Mouse (Mus musculus) heart, embryonic 16.5 days (tissue): ENCODE data around the gene Pclo. TPM values are rescaled to one million over a fixed set of nuclear protein-coding genes. Genes with fewer than 3 reads are reported as not detected.

Source experiments
- ATAC-seq: fragments of 200-750 bp; cut with Nextera tagmentation; replicated peaks from 2 replicates; pipeline ENCODE4 v1.8.0; 2017; ENCODE audit warnings: moderate number of reproducible peaks; ENCODE audit not compliant: insufficient read depth, low FRiP score; ENCODE audit errors: extremely low read depth
- H3K27ac ChIP-seq: fragments of 300-500 bp; sonication (generic); 2 replicates; pipeline ENCODE4 v1.5.1; 2014; ENCODE audit warnings: mild to moderate bottlenecking, low read length, control low read depth, moderate library complexity
- H3K27me3 ChIP-seq: fragments of 300-500 bp; sonication (generic); 2 replicates; pipeline ENCODE4 v1.6.1; 2014; ENCODE audit warnings: low read length, mixed read lengths; ENCODE audit not compliant: control insufficient read depth, insufficient read depth
- H3K36me3 ChIP-seq: fragments of 300-500 bp; sonication (generic); 2 replicates; pipeline ENCODE4 v1.6.1; 2014; ENCODE audit not compliant: control insufficient read depth, insufficient read depth
- H3K4me1 ChIP-seq: fragments of 300-500 bp; sonication (generic); 2 replicates; pipeline ENCODE4 v1.6.1; 2014; ENCODE audit warnings: low read length, mixed read lengths; ENCODE audit not compliant: control insufficient read depth, insufficient read depth
- H3K4me2 ChIP-seq: fragments of 300-500 bp; sonication (generic); 2 replicates; pipeline ENCODE4 v1.6.1; 2014; ENCODE audit warnings: low read depth, mild to moderate bottlenecking, control low read depth, low read length
- H3K4me3 ChIP-seq: fragments of 300-500 bp; sonication (generic); 2 replicates; pipeline ENCODE4 v1.5.1; 2014; ENCODE audit warnings: mild to moderate bottlenecking, control low read depth, low read length
- H3K9ac ChIP-seq: fragments of 300-500 bp; sonication (generic); 2 replicates; pipeline ENCODE4 v1.6.1; 2014; ENCODE audit warnings: low read length, control low read depth
- H3K9me3 ChIP-seq: fragments of 300-500 bp; sonication (generic); replicated peaks from 2 replicates; pipeline ENCODE4 v1.6.1; 2016; ENCODE audit warnings: low read length; ENCODE audit not compliant: control insufficient read depth
- WGBS: fragments of 180-500 bp; shearing (Covaris S2); extraction: QIAGEN DNeasy Blood & Tissue Kit; methylation state at CpG from one replicate; pipeline ENCODE4 v1.1.7; 2014; 5-methylcytosine and 5-hydroxymethylcytosine counted together
- polyA plus RNA-seq: library from polyadenylated mRNA; unstranded; fragments of >200 nt; fragmentation: Nextera tagmentation; extraction: Ambion mirVana; gene quantifications from 2 replicates; pipeline ENCODE4 v1.2.1, GENCODE M21; 2015

Gene Pclo
- polyA plus RNA-seq, 1 experiment from 2014 or later: 0.17 TPM

- Histone ChIP-seq H3K9me3 (no peaks in the 10 kb centered on the region), H3K9ac (no peak overlapping the region), H3K27ac (no peak overlapping the region), H3K4me2 (no peak overlapping the region), H3K4me3 (no peak overlapping the region), H3K4me1 (no peaks in the 10 kb centered on the region), H3K27me3 (no peaks in the 10 kb centered on the region), H3K36me3 (no peaks in the 10 kb centered on the region)
- no peak for ATAC-seq
- WGBS: 56% methylated on average over 3 of the region's 3 CpGs
These were observed 208.9 kb downstream of the Pclo start for GRCm38 (mm10) chr5:14723576-14723975.

- H3K4me2 ChIP-seq: no peak overlapping the region
- H3K4me1 ChIP-seq: no peaks in the 10 kb centered on the region
- no peak overlapping the region for H3K27ac ChIP-seq
- 37% methylated on average over 3 of the region's 3 CpGs for WGBS
- H3K27me3 ChIP-seq: no peaks in the 10 kb centered on the region
- H3K36me3 ChIP-seq: no peaks in the 10 kb centered on the region
- no peak overlapping the region for H3K4me3 ChIP-seq
- no peak for ATAC-seq
- H3K9ac ChIP-seq: no peak overlapping the region
- no peaks in the 10 kb centered on the region for H3K9me3 ChIP-seq
These were observed 214.0 kb downstream of the Pclo start for GRCm38 (mm10) chr5:14728676-14729253.

- no peaks in the 10 kb centered on the region for H3K4me1 ChIP-seq
- H3K4me3 ChIP-seq: no peak overlapping the region
- no peak for ATAC-seq
- H3K36me3 ChIP-seq: no peaks in the 10 kb centered on the region
- H3K9me3 ChIP-seq: no peaks in the 10 kb centered on the region
- H3K27me3 ChIP-seq: no peaks in the 10 kb centered on the region
- H3K4me2 ChIP-seq: no peak overlapping the region
- no peak overlapping the region for H3K9ac ChIP-seq
- H3K27ac ChIP-seq: no peak overlapping the region
These were observed 236.2 kb downstream of the Pclo start for GRCm38 (mm10) chr5:14750882-14751281.

- ATAC-seq: no peak
- no peaks in the 10 kb centered on the region for H3K36me3 ChIP-seq
- no peak overlapping the region for H3K27ac ChIP-seq
- no peak overlapping the region for H3K4me3 ChIP-seq
- no peak overlapping the region for H3K9ac ChIP-seq
- 80% methylated on average over 11 of the region's 11 CpGs for WGBS
- H3K4me1 ChIP-seq: no peaks in the 10 kb centered on the region
- H3K9me3 ChIP-seq: no peaks in the 10 kb centered on the region
- H3K4me2 ChIP-seq: no peak overlapping the region
- no peaks in the 10 kb centered on the region for H3K27me3 ChIP-seq
These were observed 252.0 kb downstream of the Pclo start for GRCm38 (mm10) chr5:14766686-14767085.

GRCm38 (mm10) chr5:14782362-14783082 lies 267.8 kb downstream of the Pclo start:
- Histone ChIP-seq H3K4me3 (no peak overlapping the region), H3K4me2 (no peak overlapping the region), H3K9me3 (no peaks in the 10 kb centered on the region), H3K9ac (no peak overlapping the region), H3K36me3 (no peaks in the 10 kb centered on the region), H3K27ac (no peak overlapping the region), H3K4me1 (no peaks in the 10 kb centered on the region), H3K27me3 (no peaks in the 10 kb centered on the region)
- ATAC-seq: no peak
- 60% methylated on average over 1 of the region's 1 CpGs for WGBS

- Histone ChIP-seq H3K27ac (no peak overlapping the region), H3K9ac (no peak overlapping the region), H3K9me3 (no peaks in the 10 kb centered on the region), H3K4me3 (no peak overlapping the region), H3K36me3 (no peaks in the 10 kb centered on the region), H3K4me1 (no peaks in the 10 kb centered on the region), H3K27me3 (no peaks in the 10 kb centered on the region), H3K4me2 (no peak overlapping the region)
- 88% methylated on average over 9 of the region's 9 CpGs for WGBS
- ATAC-seq: no peak
These were observed 279.2 kb downstream of the Pclo start for GRCm38 (mm10) chr5:14793891-14794290.

- H3K9me3 ChIP-seq: no peaks in the 10 kb centered on the region
- H3K27me3 ChIP-seq: no peaks in the 10 kb centered on the region
- ATAC-seq: no peak
- H3K36me3 ChIP-seq: no peaks in the 10 kb centered on the region
- H3K27ac ChIP-seq: no peak overlapping the region
- no peak overlapping the region for H3K9ac ChIP-seq
- H3K4me3 ChIP-seq: no peak overlapping the region
- H3K4me1 ChIP-seq: no peaks in the 10 kb centered on the region
- under 1% methylated on average over 6 of the region's 6 CpGs for WGBS
- no peak overlapping the region for H3K4me2 ChIP-seq
These were observed 292.4 kb downstream of the Pclo start for GRCm38 (mm10) chr5:14807136-14807535.

GRCm38 (mm10) chr5:14833165-14833860 lies 318.6 kb downstream of the Pclo start:
- Histone ChIP-seq H3K4me3 (no peak overlapping the region), H3K9me3 (no peaks in the 10 kb centered on the region), H3K4me2 (no peak overlapping the region), H3K9ac (no peak overlapping the region), H3K36me3 (no peaks in the 10 kb centered on the region), H3K27me3 (no peaks in the 10 kb centered on the region), H3K4me1 (no peaks in the 10 kb centered on the region), H3K27ac (no peak overlapping the region)
- no peak for ATAC-seq
- WGBS: 78% methylated on average over 3 of the region's 3 CpGs
